Mouse (Mus musculus) frontal cortex, postnatal 14 days (tissue): ENCODE measurements at regions not wholly inside any gene's neighbourhood (a gene's known extent, or its start where the extent isn't known, plus 50 kb on each side); places are given as distances from the start of the nearest gene placed in this dataset.

ENCODE experiments used
- DNase-seq, 2 experiments: peaks; one replicate each; pipeline ENCODE4 v3.0.0; 2022; ENCODE audit warnings: low spot score in 2 of 2

DNA sequence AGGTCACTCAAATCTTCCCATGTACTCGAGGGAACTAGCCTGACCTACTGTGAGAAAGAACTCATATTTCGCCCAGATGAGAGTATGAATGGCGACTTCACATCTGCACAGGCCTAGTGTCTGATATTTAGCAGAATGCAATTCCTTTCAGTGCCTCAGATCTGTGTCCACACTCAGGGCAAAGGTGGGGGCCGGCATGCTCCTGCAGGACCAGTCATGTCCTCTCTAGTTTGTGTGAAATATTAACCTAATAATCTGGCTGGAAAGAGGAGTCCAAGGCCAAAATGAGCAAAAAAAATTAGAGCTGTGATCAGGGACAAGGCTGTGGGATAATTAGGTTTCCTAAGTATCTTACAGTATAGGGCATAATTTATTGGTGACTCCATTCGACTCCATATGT is 292.1 kb downstream of the Irs2 start:
- no peak for DNase-seq

DNA sequence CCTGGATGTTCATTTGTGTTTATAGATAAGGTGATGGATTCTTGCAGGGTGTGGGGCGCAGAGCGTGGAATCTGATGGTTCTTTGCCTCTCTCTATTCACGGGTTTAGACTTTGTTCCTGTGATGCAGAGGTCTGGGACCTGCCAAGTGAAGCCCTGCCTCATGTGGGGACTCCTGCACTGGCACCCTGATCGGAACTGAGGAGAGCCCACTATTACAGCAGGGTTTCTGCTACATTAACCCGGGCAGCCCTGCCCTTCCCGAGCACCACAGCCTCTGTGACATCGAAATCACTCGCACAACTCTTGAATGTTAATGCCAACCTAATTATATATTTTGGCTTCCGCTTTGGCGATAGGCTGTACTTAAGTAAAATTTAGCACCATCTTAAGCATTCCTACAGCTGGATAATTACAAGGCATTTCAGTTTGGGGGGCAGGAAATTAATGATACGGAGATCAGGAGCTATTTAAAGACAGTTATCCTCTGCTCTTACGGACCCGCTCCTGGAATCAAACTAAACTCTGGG is 294.7 kb downstream of the Irs2 start:
- DNase-seq = no peak

DNA sequence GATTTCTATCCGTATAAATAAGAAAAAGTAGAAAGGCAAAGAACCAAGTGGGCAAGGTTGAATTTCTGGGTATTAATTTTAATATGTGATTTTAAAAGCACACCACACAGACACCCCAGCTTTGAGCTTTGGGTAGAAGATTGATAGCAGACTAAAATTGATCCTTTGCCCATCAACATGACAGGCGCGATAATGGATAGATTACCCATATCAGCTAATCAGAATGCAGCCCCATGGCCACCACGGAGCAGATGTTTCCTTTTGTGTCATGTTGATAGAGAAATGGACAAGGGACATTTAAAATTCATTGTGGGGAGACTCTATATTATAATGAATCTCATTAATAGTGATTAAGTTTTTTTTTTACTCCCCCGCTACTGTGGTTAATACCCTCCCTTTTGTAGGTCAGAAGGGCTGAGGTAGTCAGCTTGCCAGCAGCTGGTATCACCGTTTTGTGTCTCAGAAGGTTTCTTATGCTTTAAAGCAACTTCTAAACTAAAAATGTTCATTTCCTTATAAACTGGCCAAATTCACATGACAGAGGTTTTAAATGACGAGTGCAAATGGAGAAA is 296.1 kb downstream of the Irs2 start:
- DNase-seq = no peak

DNA sequence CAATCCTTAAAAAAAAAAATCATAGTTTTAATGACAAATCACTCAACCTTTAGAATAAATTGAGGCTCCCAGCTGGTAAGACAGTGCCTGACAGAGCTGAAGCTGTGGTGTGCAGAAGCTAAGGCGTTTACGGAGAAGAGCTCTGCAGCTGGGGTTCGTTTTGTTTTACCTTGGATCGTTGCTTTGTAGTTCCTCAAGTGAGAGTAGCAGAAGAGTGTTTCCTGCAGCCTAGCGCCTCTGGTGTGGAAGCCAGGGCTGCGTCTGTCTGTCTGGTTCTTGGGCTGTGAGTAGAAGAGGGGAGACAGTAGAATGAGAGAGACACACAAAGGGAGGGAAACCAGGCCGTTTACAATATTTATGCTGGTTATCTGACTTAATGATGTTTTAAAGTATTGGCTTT is 296.8 kb downstream of the Irs2 start:
- no peak for DNase-seq

DNA sequence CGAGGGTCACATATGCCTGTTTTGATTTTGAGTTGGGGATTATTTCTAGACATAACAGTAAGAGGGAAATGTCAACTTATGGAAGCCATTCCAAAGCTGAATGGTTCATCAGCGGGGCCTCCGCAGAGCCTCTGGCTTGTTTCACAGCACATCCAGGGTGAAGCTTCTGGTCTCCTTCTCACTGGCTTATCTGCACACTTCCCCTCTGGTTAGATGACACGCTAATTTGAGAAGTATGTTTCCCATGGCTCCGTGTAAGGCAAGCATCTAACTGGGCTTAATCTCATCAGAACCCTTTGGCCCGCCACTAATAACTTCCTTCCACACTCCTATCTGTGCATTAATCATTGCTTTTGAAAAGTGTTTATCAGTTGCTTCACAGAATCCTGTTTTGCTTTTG is 299.7 kb downstream of the Irs2 start:
- no peak for DNase-seq

DNA sequence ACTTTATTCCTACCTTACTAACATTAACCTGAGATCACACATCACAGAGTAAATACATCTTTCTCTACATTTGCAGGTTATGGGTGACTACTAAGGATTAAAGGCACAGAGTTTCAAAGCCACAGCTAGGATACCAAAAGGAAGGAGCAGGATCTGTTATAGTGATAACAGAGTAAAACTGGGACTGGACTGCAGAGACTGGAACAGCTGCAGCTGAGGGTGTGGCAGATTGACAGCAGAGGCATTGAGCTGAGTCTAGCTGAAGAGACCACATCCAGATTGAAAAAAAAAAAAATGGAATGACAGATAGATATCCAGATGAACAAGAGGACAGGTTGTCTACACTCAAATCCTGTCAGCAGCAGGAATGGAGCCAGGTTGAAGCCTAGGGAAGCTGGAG is 301.1 kb downstream of the Irs2 start:
- DNase-seq = no peak

DNA sequence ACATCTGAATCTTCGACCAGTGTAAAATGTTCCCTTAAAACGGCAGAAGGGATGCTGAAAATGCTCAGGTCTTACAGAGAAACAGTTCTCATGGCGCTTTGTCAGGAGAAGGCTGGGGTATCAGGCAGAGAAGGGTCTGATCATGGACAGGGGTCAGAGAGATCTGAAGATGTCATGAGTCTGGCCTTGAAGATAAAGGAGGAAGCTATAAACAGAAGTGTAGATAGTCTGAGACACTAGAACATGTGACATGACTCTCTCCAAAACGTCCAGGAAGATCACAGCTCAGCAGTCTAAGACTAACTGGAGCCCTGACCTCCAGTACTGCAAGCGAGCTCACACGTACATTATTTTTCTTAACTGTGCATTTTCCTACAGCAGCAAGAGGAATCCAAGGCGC is 302.3 kb downstream of the Irs2 start:
- DNase-seq = no peak

DNA sequence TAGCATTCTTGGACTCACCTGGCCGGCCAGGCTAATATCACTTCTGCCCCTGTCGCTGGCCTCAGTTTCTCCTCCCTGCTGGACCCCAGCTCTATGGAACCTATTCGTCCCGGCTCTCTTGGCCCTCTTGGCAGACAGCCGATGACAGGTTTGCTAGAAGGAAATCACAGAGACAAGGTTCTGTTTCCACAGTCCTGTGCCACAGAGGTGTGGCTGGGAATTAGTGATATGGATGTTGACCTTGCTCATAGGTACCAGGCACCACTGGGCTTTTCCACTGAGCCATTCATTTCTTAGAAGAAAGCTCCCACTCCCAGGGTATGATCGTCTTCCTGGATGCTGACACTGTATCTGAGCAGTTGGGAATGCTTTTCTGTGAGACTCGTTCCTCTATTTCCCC is 305.5 kb downstream of the Irs2 start:
- no peak for DNase-seq

DNA sequence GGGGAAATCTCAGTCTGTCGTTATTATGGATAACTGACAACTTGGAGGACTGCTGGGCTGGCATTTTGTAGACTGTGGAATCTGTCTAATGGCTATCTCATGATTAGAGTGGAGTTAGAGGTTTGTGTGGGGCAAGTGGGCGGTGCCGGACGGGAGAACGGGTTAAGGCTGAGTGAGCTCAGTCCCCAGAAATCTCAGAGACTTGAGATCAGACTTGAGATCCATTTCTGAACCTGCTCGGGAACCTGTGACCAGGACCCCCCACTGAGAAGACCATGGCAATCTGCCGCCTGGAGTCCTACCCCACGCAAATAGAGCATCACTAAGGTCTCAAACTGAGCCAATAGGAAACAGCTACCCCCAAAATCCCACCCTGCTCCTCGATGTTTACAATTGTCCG is 306.0 kb downstream of the Irs2 start:
- DNase-seq = no peak

DNA sequence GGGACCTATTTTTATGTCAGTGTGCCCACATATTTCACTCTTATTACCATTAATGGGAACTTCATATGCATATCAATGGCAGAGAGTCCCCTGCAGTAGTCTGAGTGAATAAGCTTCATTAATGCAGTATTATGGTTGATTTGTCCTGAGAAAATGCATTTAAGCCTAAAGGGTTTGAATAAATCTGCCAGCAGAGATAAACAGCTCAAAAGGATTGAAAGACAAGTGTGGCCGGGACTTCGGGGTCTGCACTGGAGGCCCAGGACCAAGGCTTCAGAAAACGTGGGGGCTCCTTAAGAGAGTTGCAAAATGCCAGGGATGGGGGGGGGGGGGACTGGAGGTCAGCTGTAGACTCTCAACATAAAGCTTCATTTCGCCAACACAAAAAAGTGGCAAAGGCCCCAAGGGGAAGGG is 306.6 kb downstream of the Irs2 start:
- DNase-seq = no peak

DNA sequence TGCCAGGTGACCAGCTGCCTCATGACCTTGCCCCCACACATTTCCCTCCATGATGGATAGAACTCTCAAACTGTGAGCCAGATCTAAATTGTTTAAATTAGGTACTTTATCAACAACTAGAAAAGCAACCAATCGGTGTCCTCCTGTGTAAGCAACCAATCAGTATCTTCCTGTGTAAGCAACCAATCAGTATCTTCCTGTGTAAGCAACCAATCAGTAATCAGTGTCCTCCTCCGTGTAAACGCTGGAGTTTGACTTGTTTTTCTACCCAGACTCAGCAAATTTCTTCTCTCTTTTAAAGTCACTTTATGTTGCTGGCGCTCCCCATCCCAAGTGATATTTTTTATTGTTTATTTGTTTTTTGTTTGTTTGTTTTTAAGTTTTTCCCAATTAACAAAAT is 307.0 kb downstream of the Irs2 start:
- DNase-seq = no peak

DNA sequence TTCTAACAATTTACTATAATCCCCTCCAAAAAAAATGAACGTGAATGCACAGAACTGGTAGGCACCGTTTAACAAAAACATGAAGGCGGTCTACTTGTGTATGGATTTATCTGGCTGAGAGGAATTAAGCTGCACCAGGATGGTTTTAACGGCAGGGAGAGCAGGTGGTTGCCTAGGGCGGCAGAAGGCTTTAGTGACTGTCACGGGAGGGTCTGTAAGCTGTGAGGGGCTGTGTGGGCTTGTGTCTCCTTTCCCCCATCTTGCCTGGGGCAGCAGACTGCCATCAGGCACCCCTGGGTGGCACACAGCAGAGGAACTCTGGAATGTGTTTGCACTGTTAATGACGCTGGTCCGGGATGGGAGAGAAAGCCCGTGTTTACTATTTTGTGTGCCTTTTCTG is 308.6 kb downstream of the Irs2 start:
- no peak for DNase-seq

DNA sequence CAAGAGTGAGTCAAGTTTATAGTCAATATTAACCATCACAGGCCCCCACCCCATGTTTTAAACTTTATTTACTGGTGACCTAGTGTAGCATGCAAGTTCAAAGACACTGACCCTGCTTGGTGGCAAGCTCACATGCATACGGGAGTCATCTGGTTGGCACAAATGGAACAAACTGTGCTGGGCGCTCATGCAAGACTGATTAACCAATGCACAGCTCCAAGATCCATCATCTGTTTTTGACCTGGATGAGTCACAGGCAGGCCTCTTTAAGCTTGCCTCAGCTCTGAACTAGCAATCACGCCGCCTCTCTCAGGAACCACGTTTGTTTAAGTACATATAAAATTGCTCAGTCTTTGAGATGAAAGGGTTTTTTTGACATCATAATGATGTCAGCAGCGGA is 313.1 kb downstream of the Irs2 start:
- DNase-seq = no peak

DNA sequence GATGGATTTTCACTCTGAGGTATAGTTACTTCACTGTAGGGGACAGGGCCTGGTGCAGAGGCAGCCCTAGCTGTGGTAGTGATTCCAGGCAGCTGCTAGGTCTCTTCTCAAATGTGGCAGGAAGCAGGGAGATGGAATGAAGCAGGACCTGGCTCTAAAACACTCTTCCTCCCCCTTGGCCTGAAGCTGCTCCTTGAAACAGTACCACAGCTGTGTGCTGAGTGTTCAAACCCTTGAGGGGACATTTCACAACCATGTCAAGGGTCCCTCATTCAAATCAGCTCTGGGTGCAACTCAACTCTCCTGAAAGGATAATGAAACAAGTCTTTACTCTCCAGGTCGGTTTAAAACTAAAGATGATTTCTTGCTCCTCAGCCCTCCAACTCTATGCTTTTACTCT is 317.6 kb downstream of the Irs2 start:
- no peak for DNase-seq

DNA sequence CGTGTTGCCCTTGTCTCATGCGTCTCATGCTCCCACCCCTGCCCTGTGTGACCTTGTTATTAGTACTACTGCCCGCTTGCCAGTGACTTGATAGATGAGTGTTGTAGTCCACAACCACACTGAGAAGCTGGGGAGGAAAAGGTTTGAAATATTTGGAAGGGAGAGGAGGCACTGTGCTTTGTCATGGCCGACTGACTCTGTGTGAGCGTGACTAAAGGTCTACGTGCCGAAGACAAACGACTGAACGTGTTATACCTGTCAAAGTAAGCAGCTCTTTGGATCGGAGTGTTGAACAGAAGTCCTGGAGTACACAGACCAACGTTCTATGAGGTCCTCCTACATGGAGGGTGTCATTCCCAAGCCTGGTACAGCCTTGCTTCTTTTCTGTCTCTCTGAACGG is 318.4 kb downstream of the Irs2 start:
- no peak for DNase-seq

DNA sequence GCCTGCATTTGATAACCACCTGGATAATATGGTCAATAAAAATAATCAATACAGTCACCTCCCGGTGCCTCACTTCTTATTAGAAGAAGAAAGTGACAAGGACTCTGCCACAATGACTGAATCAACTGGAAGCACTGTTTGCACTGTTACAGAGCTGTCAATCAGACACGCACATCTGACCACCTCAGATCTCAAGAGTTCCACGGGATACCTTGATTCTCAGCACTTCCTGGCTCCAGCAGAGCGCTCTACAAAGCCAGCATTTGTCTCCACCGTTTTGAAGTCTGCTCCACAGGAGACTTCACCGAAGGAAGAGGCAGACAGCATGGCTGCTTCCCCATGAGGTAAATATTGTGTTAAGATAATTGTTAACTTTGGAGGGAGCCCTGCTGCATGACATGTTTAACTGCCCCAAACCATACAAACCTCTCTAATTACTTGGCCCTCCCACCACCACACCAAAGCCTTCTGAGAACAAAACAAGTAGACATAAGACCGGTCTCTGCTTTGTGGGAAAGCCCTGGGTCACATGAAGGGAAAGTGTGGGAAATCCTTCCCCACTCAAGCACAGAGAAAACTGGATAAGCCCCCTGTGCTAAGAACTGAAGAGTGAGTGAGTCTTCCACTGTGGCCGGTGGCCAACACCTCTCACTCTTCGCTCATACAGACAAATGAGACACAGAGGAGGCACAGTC is 320.2 kb downstream of the Irs2 start:
- no peak for DNase-seq
